In the genomic region with DNA sequence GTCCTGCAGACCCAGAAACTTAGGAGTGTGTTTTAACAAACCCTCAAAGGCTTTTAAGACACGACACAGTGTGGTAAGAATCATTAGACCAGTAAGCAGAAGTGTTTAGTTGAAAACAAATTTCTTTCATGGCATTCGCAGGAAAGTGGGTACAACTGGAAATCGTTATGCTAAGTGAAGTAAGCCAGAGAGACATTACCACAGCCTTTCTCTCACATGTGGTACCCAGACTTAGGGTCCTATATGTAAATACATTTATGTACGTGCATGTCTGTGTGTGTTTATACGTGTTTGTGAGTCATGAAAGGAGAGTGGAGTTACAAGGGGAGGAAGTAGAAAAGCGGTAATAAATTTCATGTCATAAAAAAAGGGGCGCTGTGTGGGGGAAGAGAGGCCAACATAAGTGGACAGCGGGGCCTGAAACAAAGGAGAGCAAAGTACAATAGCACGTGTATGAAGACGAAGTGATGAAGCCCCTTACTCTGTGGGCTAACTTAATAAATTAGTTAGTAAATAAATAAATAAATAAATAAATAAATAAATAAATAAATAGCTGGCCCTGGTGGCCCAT, we compare ENCODE assay signal across 18 mouse cellular contexts. TPM values are rescaled to one million over a fixed set of nuclear protein-coding genes. Genes with fewer than 3 reads are reported as not detected.
"Had no signal": no experiment of that assay in that cellular context is flagged by ENCODE, and none has a peak within 500 bp of the region (broad histone marks: within the 10 kb centered on the region; RNA-seq: fewer than 3 reads in every experiment).

No protein-coding gene starts in this region.

- H3K9me3 ChIP-seq: limb, embryonic 13.5 days; liver, embryonic 15.5 days; neural tube, embryonic 15.5 days had no signal

- DNase-seq: kidney, postnatal 36 days; layer of hippocampus, adult 9-11 months; layer of hippocampus, postnatal 36 days; lung, adult 2 months; lung, postnatal 36 days; midbrain, embryonic 14.5 days; right cerebral cortex, adult 18-20 months; right cerebral cortex, postnatal 25 days; thymus, postnatal 4 days had no signal

- H3K27ac ChIP-seq: kidney, postnatal 0 days; limb, embryonic 13.5 days; liver, embryonic 15.5 days; neural tube, embryonic 15.5 days; stomach, postnatal 0 days had no signal

- H3K4me1 ChIP-seq: liver, embryonic 15.5 days; neural tube, embryonic 15.5 days had no signal

- ATAC-seq: lung, postnatal 0 days had no signal

- H3K9ac ChIP-seq: limb, embryonic 13.5 days; liver, embryonic 15.5 days; neural tube, embryonic 15.5 days had no signal

- H3K27me3 ChIP-seq: limb, embryonic 13.5 days; liver, embryonic 15.5 days; neural tube, embryonic 15.5 days had no signal

- H3K4me3 ChIP-seq: limb, embryonic 13.5 days; liver, embryonic 15.5 days; myocyte; neural tube, embryonic 15.5 days had no signal

- H3K4me2 ChIP-seq: limb, embryonic 13.5 days; liver, embryonic 11.5 days; liver, embryonic 15.5 days; neural tube, embryonic 15.5 days had no signal

- H3K36me3 ChIP-seq: liver, embryonic 15.5 days; neural tube, embryonic 15.5 days had no signal

RNA-seq across cellular contexts. Expression of a gene that starts 48.1 kb away (rescaled TPM):
- polyA plus RNA-seq: kidney, postnatal 0 days; limb, embryonic 13.5 days; liver, embryonic 11.5 days; liver, embryonic 15.5 days; lung, adult 2 months; lung, postnatal 0 days; midbrain, embryonic 14.5 days; myocyte; neural tube, embryonic 11.5 days; neural tube, embryonic 15.5 days; stomach, postnatal 0 days had no signal
